Mouse (Mus musculus): ENCODE measurements around the gene Casr. TPM values are rescaled to one million over a fixed set of nuclear protein-coding genes. Genes with fewer than 3 reads are reported as not detected.

Gene Casr
- polyA plus RNA-seq, 1 experiment from 2014 or later: not detected

GRCm38 (mm10) chr16:36528822-36529221 is 33.1 kb downstream of the Casr start:
- WGBS: 81% methylated on average over 3 of the region's 3 CpGs
- Histone ChIP-seq H3K27ac (ENCODE audit: low read length) (no peak overlapping the region), H3K4me1 (ENCODE audit: control insufficient read depth, insufficient read depth, low read length) (no peaks in the 10 kb centered on the region), H3K9me3 (ENCODE audit: control insufficient read depth, low read length) (no peaks in the 10 kb centered on the region), H3K4me2 (ENCODE audit: low read depth, low read length) (no peak overlapping the region), H3K9ac (ENCODE audit: low read depth, low read length) (no peak overlapping the region), H3K4me3 (ENCODE audit: low read length) (no peak overlapping the region), H3K27me3 (replicated peaks; ENCODE audit: control insufficient read depth, insufficient read depth, low read length) (no peaks in the 10 kb centered on the region), H3K36me3 (ENCODE audit: control insufficient read depth, insufficient read depth, low read length) (no peaks in the 10 kb centered on the region)
- ATAC-seq: no peak

GRCm38 (mm10) chr16:36526596-36527282 is 35.2 kb downstream of the Casr start:
- Histone ChIP-seq H3K9me3 (ENCODE audit: control insufficient read depth, low read length) (no peaks in the 10 kb centered on the region), H3K4me1 (ENCODE audit: control insufficient read depth, insufficient read depth, low read length) (no peaks in the 10 kb centered on the region), H3K27me3 (replicated peaks; ENCODE audit: control insufficient read depth, insufficient read depth, low read length) (no peaks in the 10 kb centered on the region), H3K4me3 (ENCODE audit: low read length) (no peak overlapping the region), H3K4me2 (ENCODE audit: low read depth, low read length) (no peak overlapping the region), H3K36me3 (ENCODE audit: control insufficient read depth, insufficient read depth, low read length) (no peaks in the 10 kb centered on the region), H3K9ac (ENCODE audit: low read depth, low read length) (no peak overlapping the region), H3K27ac (ENCODE audit: low read length) (no peak overlapping the region)
- 53% methylated on average over 6 of the region's 6 CpGs for WGBS
- no peak for ATAC-seq

DNA sequence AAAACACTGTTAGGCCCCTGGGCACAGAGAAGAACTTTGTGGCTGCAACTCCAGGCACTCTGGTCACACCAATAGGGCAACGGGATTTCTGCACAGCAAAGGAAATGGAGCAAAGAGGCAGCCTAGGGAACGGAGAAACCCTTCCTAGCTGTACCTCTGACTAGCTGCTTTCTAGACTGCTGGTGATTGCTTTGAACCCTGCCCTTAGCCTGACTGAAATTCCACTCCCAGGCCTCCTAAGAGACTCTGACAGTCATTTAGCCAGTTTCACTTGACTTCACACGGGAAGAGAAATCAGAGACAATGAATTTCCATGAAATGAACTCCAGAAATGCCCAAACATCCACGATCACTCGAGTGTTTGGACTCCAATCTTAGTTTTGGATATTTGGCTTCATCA is 38.8 kb downstream of the Casr start:
- 77% methylated on average over 5 of the region's 5 CpGs for WGBS
- Histone ChIP-seq H3K36me3 (ENCODE audit: control insufficient read depth, insufficient read depth, low read length) (no peaks in the 10 kb centered on the region), H3K4me1 (ENCODE audit: control insufficient read depth, insufficient read depth, low read length) (no peaks in the 10 kb centered on the region), H3K9me3 (ENCODE audit: control insufficient read depth, low read length) (no peaks in the 10 kb centered on the region), H3K9ac (ENCODE audit: low read depth, low read length) (no peak overlapping the region), H3K4me3 (ENCODE audit: low read length) (no peak overlapping the region), H3K27me3 (replicated peaks; ENCODE audit: control insufficient read depth, insufficient read depth, low read length) (no peaks in the 10 kb centered on the region), H3K4me2 (ENCODE audit: low read depth, low read length) (no peak overlapping the region), H3K27ac (ENCODE audit: low read length) (no peak overlapping the region)
- ATAC-seq: no peak

GRCm38 (mm10) chr16:36516355-36516754 is 45.6 kb downstream of the Casr start:
- Histone ChIP-seq H3K4me1 (ENCODE audit: control insufficient read depth, insufficient read depth, low read length) (no peaks in the 10 kb centered on the region), H3K4me2 (ENCODE audit: low read depth, low read length) (no peak overlapping the region), H3K27me3 (replicated peaks; ENCODE audit: control insufficient read depth, insufficient read depth, low read length) (no peaks in the 10 kb centered on the region), H3K4me3 (ENCODE audit: low read length) (no peak overlapping the region), H3K9me3 (ENCODE audit: control insufficient read depth, low read length) (no peaks in the 10 kb centered on the region), H3K36me3 (ENCODE audit: control insufficient read depth, insufficient read depth, low read length) (no peaks in the 10 kb centered on the region), H3K9ac (ENCODE audit: low read depth, low read length) (no peak overlapping the region), H3K27ac (ENCODE audit: low read length) (no peak overlapping the region)
- WGBS: 68% methylated on average over 2 of the region's 2 CpGs
- no peak for ATAC-seq

DNA sequence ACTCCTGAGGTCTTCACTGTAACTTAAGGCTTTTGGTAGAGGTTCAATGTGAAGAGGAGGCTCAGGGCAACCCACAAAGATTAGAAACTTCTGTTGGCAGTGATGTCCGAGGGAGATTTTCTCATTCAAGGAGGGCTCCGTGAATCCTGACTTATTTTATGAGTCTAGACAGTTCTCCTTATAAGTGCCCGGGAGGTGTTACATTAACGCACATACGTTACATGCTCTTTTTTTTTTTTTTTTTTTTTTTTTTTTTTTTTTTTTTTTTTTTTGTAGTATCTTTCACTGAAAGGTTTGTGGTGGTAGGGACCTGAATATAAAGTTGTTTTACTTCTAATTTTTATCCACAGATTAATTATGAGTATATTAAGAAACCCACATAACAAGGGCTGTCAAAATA is 54.6 kb downstream of the Casr start:
- no peaks in the 10 kb centered on the region for H3K36me3 ChIP-seq (ENCODE audit: control insufficient read depth, insufficient read depth, low read length)
- ATAC-seq: no peak
- H3K27me3 ChIP-seq (replicated peaks; ENCODE audit: control insufficient read depth, insufficient read depth, low read length): no peaks in the 10 kb centered on the region
- H3K4me2 ChIP-seq (ENCODE audit: low read depth, low read length): no peak overlapping the region
- H3K4me3 ChIP-seq (ENCODE audit: low read length): no peak overlapping the region
- H3K9me3 ChIP-seq (ENCODE audit: control insufficient read depth, low read length): no peaks in the 10 kb centered on the region
- no peak overlapping the region for H3K9ac ChIP-seq (ENCODE audit: low read depth, low read length)
- no peak overlapping the region for H3K27ac ChIP-seq (ENCODE audit: low read length)
- WGBS: 75% methylated on average over 5 of the region's 5 CpGs
- H3K4me1 ChIP-seq (ENCODE audit: control insufficient read depth, insufficient read depth, low read length): no peaks in the 10 kb centered on the region

- no peak overlapping the region for H3K4me2 ChIP-seq (ENCODE audit: low read depth, low read length)
- H3K27me3 ChIP-seq (replicated peaks; ENCODE audit: control insufficient read depth, insufficient read depth, low read length): no peaks in the 10 kb centered on the region
- H3K4me3 ChIP-seq (ENCODE audit: low read length): no peak overlapping the region
- no peak overlapping the region for H3K9ac ChIP-seq (ENCODE audit: low read depth, low read length)
- no peaks in the 10 kb centered on the region for H3K4me1 ChIP-seq (ENCODE audit: control insufficient read depth, insufficient read depth, low read length)
- H3K27ac ChIP-seq (ENCODE audit: low read length): no peak overlapping the region
- no peaks in the 10 kb centered on the region for H3K36me3 ChIP-seq (ENCODE audit: control insufficient read depth, insufficient read depth, low read length)
- H3K9me3 ChIP-seq (ENCODE audit: control insufficient read depth, low read length): no peaks in the 10 kb centered on the region
- ATAC-seq: no peak
These were observed 55.1 kb downstream of the Casr start for GRCm38 (mm10) chr16:36506827-36507226.

- Histone ChIP-seq H3K4me1 (ENCODE audit: control insufficient read depth, insufficient read depth, low read length) (no peaks in the 10 kb centered on the region), H3K27me3 (replicated peaks; ENCODE audit: control insufficient read depth, insufficient read depth, low read length) (no peaks in the 10 kb centered on the region), H3K4me3 (ENCODE audit: low read length) (no peak overlapping the region), H3K4me2 (ENCODE audit: low read depth, low read length) (no peak overlapping the region), H3K9me3 (ENCODE audit: control insufficient read depth, low read length) (no peaks in the 10 kb centered on the region), H3K27ac (ENCODE audit: low read length) (no peak overlapping the region), H3K9ac (ENCODE audit: low read depth, low read length) (no peak overlapping the region), H3K36me3 (ENCODE audit: control insufficient read depth, insufficient read depth, low read length) (no peaks in the 10 kb centered on the region)
- no peak for ATAC-seq
- 47% methylated on average over 4 of the region's 4 CpGs for WGBS
These were observed 56.0 kb downstream of the Casr start for GRCm38 (mm10) chr16:36505913-36506312.

DNA sequence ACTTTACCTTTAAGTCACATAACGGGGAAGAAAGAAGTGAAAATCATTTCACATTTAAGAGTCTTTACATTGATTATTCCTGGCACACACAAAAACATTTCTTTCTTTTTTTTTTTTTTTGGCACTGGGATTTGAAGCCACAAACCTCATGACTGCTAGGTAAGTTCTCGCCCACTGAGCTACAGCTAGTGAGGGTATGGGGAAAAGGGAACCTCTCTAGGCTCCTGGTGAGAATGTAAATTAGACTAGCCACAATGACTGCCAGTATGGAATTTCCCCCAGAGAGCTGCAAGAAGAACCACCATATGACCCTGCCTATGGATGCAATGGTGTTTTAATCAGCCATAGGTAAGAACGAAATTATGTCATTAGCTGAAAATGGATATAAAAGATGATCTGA is 56.8 kb downstream of the Casr start:
- no peaks in the 10 kb centered on the region for H3K27me3 ChIP-seq (replicated peaks; ENCODE audit: control insufficient read depth, insufficient read depth, low read length)
- no peak overlapping the region for H3K9ac ChIP-seq (ENCODE audit: low read depth, low read length)
- H3K27ac ChIP-seq (ENCODE audit: low read length): no peak overlapping the region
- 87% methylated on average over 3 of the region's 3 CpGs for WGBS
- no peaks in the 10 kb centered on the region for H3K36me3 ChIP-seq (ENCODE audit: control insufficient read depth, insufficient read depth, low read length)
- no peaks in the 10 kb centered on the region for H3K4me1 ChIP-seq (ENCODE audit: control insufficient read depth, insufficient read depth, low read length)
- H3K4me2 ChIP-seq (ENCODE audit: low read depth, low read length): no peak overlapping the region
- ATAC-seq: no peak
- H3K9me3 ChIP-seq (ENCODE audit: control insufficient read depth, low read length): no peaks in the 10 kb centered on the region
- no peak overlapping the region for H3K4me3 ChIP-seq (ENCODE audit: low read length)

DNA sequence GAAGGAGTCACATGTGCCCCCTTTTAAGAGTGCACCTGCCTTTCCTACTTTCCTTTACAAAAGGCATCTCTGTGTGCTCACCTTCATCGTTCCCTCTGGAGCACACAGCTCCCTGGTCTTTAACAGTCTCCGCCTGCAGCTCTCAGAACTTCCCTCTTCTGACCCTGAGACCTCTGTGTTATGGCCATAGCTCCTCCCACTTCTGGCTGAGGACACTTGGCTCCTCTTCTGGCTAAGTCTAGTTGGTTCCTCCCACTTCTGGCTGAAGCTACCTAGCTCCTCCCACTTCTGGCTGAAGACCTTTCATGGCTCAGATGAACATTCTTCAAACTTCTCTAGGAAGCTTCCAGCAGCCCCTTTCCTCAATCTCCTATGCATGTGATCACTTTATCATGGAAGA is 59.7 kb downstream of the Casr start:
- Histone ChIP-seq H3K4me2 (ENCODE audit: low read depth, low read length) (no peak overlapping the region), H3K27ac (ENCODE audit: low read length) (no peak overlapping the region), H3K4me1 (ENCODE audit: control insufficient read depth, insufficient read depth, low read length) (no peaks in the 10 kb centered on the region), H3K27me3 (replicated peaks; ENCODE audit: control insufficient read depth, insufficient read depth, low read length) (no peaks in the 10 kb centered on the region), H3K36me3 (ENCODE audit: control insufficient read depth, insufficient read depth, low read length) (no peaks in the 10 kb centered on the region), H3K9me3 (ENCODE audit: control insufficient read depth, low read length) (no peaks in the 10 kb centered on the region), H3K4me3 (ENCODE audit: low read length) (no peak overlapping the region), H3K9ac (ENCODE audit: low read depth, low read length) (no peak overlapping the region)
- WGBS: 75% methylated on average over 2 of the region's 2 CpGs
- ATAC-seq: no peak

- Histone ChIP-seq H3K27ac (ENCODE audit: low read length) (no peak overlapping the region), H3K9ac (ENCODE audit: low read depth, low read length) (no peak overlapping the region), H3K4me3 (ENCODE audit: low read length) (no peak overlapping the region), H3K36me3 (ENCODE audit: control insufficient read depth, insufficient read depth, low read length) (no peaks in the 10 kb centered on the region), H3K4me1 (ENCODE audit: control insufficient read depth, insufficient read depth, low read length) (no peaks in the 10 kb centered on the region), H3K27me3 (replicated peaks; ENCODE audit: control insufficient read depth, insufficient read depth, low read length) (no peaks in the 10 kb centered on the region), H3K4me2 (ENCODE audit: low read depth, low read length) (no peak overlapping the region), H3K9me3 (ENCODE audit: control insufficient read depth, low read length) (no peaks in the 10 kb centered on the region)
- 76% methylated on average over 1 of the region's 1 CpGs for WGBS
- no peak for ATAC-seq
These were observed 69.5 kb downstream of the Casr start for GRCm38 (mm10) chr16:36492420-36492819.
